Mouse (Mus musculus) heart, embryonic 16.5 days (tissue): ENCODE data around the gene Dcaf10. TPM values are rescaled to one million over a fixed set of nuclear protein-coding genes. Genes with fewer than 3 reads are reported as not detected.
A peak's percentile ranks its signal among the peaks of the same experiment; 100 is the strongest.

Experiments
- ATAC-seq: fragments of 200-750 bp; cut with Nextera tagmentation; replicated peaks from 2 replicates; pipeline ENCODE4 v1.8.0; 2017; ENCODE audit warnings: moderate number of reproducible peaks; ENCODE audit not compliant: insufficient read depth, low FRiP score; ENCODE audit errors: extremely low read depth
- H3K27ac ChIP-seq: fragments of 300-500 bp; sonication (generic); 2 replicates; pipeline ENCODE4 v1.5.1; 2014; ENCODE audit warnings: mild to moderate bottlenecking, low read length, control low read depth, moderate library complexity
- H3K27me3 ChIP-seq: fragments of 300-500 bp; sonication (generic); 2 replicates; pipeline ENCODE4 v1.6.1; 2014; ENCODE audit warnings: low read length, mixed read lengths; ENCODE audit not compliant: control insufficient read depth, insufficient read depth
- H3K36me3 ChIP-seq: fragments of 300-500 bp; sonication (generic); 2 replicates; pipeline ENCODE4 v1.6.1; 2014; ENCODE audit not compliant: control insufficient read depth, insufficient read depth
- H3K4me1 ChIP-seq: fragments of 300-500 bp; sonication (generic); 2 replicates; pipeline ENCODE4 v1.6.1; 2014; ENCODE audit warnings: low read length, mixed read lengths; ENCODE audit not compliant: control insufficient read depth, insufficient read depth
- H3K4me2 ChIP-seq: fragments of 300-500 bp; sonication (generic); 2 replicates; pipeline ENCODE4 v1.6.1; 2014; ENCODE audit warnings: low read depth, mild to moderate bottlenecking, control low read depth, low read length
- H3K4me3 ChIP-seq: fragments of 300-500 bp; sonication (generic); 2 replicates; pipeline ENCODE4 v1.5.1; 2014; ENCODE audit warnings: mild to moderate bottlenecking, control low read depth, low read length
- H3K9ac ChIP-seq: fragments of 300-500 bp; sonication (generic); 2 replicates; pipeline ENCODE4 v1.6.1; 2014; ENCODE audit warnings: low read length, control low read depth
- H3K9me3 ChIP-seq: fragments of 300-500 bp; sonication (generic); replicated peaks from 2 replicates; pipeline ENCODE4 v1.6.1; 2016; ENCODE audit warnings: low read length; ENCODE audit not compliant: control insufficient read depth
- WGBS: fragments of 180-500 bp; shearing (Covaris S2); extraction: QIAGEN DNeasy Blood & Tissue Kit; methylation state at CpG from one replicate; pipeline ENCODE4 v1.1.7; 2014; 5-methylcytosine and 5-hydroxymethylcytosine counted together
- microRNA-seq: library from miRNA; unstranded; fragments of <30 nt; microRNA quantifications from one replicate; pipeline ENCODE4, GENCODE M21; 2017
- polyA plus RNA-seq: library from polyadenylated mRNA; unstranded; fragments of >200 nt; fragmentation: Nextera tagmentation; extraction: Ambion mirVana; gene quantifications from 2 replicates; pipeline ENCODE4 v1.2.1, GENCODE M21; 2015

The Dcaf10 gene
- polyA plus RNA-seq, 1 experiment from 2014 or later, result 6.7 TPM

- H3K9ac ChIP-seq, result peak overlapping the region; percentile 0; the same call in 1 of the 2 replicates
- no peak overlapping the region for H3K4me3 ChIP-seq
- no peak overlapping the region for H3K4me2 ChIP-seq
- H3K27ac ChIP-seq, result peak overlapping the region; percentile 19
- H3K9me3 ChIP-seq, result no peaks in the 10 kb centered on the region
- no peak for ATAC-seq
- 74% methylated on average over 11 of the region's 11 CpGs for WGBS
- H3K36me3 ChIP-seq, result peaks cover 6% of the 10 kb centered on the region; the same call in 1 of the 2 replicates
- H3K27me3 ChIP-seq, result no peaks in the 10 kb centered on the region
- peaks cover 30% of the 10 kb centered on the region for H3K4me1 ChIP-seq
These were observed 79.8 kb downstream of the Dcaf10 start for GRCm38 (mm10) chr4:45421519-45422260.

GRCm38 (mm10) chr4:45422640-45423039 lies 80.7 kb downstream of the Dcaf10 start:
- Histone ChIP-seq H3K9ac (no peak overlapping the region), H3K27me3 (no peaks in the 10 kb centered on the region), H3K4me2 (no peak overlapping the region), H3K4me3 (no peak overlapping the region), H3K27ac (peak overlapping the region; percentile 25), H3K9me3 (no peaks in the 10 kb centered on the region), H3K4me1 (peaks cover 30% of the 10 kb centered on the region), H3K36me3 (peaks cover 6% of the 10 kb centered on the region; the same call in 1 of the 2 replicates)
- 52% methylated on average over 10 of the region's 10 CpGs for WGBS
- no peak for ATAC-seq

DNA sequence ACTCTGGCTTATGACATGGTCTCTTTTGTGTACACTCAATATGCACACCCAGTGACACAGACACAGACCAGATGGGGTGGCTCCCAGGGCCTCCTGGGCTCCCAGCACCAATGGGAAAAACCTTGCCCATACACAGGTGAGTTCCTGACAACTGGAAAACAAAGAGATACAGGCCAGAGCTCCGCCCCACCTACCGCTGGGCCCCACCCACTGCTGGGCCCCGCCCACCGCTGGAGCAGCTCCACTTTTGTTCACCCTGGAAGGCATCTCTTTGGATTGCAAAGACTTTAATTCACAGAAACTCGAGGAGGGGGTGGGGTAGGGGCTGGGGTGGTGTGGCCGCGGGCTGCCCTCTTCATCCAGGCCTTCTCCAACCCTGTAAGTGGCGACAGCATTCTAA lies 81.5 kb downstream of the Dcaf10 start:
- Histone ChIP-seq H3K27ac (peak overlapping the region; percentile 10), H3K36me3 (peaks cover 6% of the 10 kb centered on the region; the same call in 1 of the 2 replicates), H3K4me1 (peaks cover 28% of the 10 kb centered on the region), H3K4me3 (no peak overlapping the region), H3K9ac (no peak overlapping the region), H3K27me3 (no peaks in the 10 kb centered on the region), H3K9me3 (no peaks in the 10 kb centered on the region), H3K4me2 (no peak overlapping the region)
- 37% methylated on average over 8 of the region's 8 CpGs for WGBS
- no peak for ATAC-seq

- WGBS, result 77% methylated on average over 13 of the region's 13 CpGs
- H3K27ac ChIP-seq, result no peak overlapping the region
- no peaks in the 10 kb centered on the region for H3K27me3 ChIP-seq
- H3K4me1 ChIP-seq, result peaks cover 14% of the 10 kb centered on the region
- no peak overlapping the region for H3K9ac ChIP-seq
- no peak overlapping the region for H3K4me2 ChIP-seq
- peaks cover 6% of the 10 kb centered on the region; the same call in 1 of the 2 replicates for H3K36me3 ChIP-seq
- ATAC-seq, result no peak
- H3K9me3 ChIP-seq, result no peaks in the 10 kb centered on the region
- H3K4me3 ChIP-seq, result no peak overlapping the region
These were observed 85.0 kb downstream of the Dcaf10 start for GRCm38 (mm10) chr4:45426724-45427457.

Small RNAs within 50 kb of the gene (microRNA-seq; reads per million reads assigned to microRNA genes)
- not detected for gene Gm25692

Other genes starting within 250 kb of the Dcaf10 start
- gene Tomm5, start 234.0 kb upstream of the Dcaf10 start, polyA plus RNA-seq, result 243 and 262 TPM in 2 replicates
- 1.2 and 1.4 TPM in 2 replicates for gene Frmpd1, start 157.2 kb upstream of the Dcaf10 start, polyA plus RNA-seq
- 8.7 and 10.1 TPM in 2 replicates for gene Trmt10b, start 45.0 kb upstream of the Dcaf10 start, polyA plus RNA-seq
- 37.4 and 50.6 TPM in 2 replicates for gene Exosc3, start 631 bp downstream of the Dcaf10 start, polyA plus RNA-seq
- 71.5 and 75.9 TPM in 2 replicates for gene Slc25a51, start 66.7 kb downstream of the Dcaf10 start, polyA plus RNA-seq
- 7.6 and 9.2 TPM in 2 replicates for gene Shb, start 190.4 kb downstream of the Dcaf10 start, polyA plus RNA-seq